Mouse (Mus musculus): ENCODE results near the gene Ror2. TPM values are rescaled to one million over a fixed set of nuclear protein-coding genes. Genes with fewer than 3 reads are reported as not detected.

Gene Ror2
- polyA plus RNA-seq, 1 experiment from 2014 or later, result 44.2 TPM

DNA sequence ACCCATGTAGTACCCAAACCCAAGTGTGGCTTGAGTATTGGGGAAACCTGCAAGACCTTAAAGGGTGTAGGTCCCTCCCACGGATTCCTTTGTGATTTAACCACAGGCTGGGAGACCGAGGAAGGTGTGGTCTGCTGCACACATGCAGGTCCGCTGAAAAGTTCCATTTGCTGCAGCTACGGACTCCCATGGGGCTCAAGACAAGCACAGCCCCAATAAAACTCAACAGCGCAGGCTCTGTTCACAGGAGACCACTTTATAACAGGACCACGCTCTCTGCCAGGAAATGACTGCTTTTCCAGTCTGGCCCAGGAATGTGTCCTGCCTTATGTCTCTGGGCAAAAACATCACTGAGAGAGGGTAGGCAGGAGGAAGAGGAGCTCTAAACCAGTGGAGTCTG is 92.2 kb downstream of the Ror2 start:
- H3K9me3 ChIP-seq, result no peaks in the 10 kb centered on the region
- no peak overlapping the region for H3K4me3 ChIP-seq (replicated peaks)
- no peaks in the 10 kb centered on the region for H3K36me3 ChIP-seq
- H3K27ac ChIP-seq, result peak overlapping the region; percentile 94
- peak; percentile 77 for ATAC-seq (ENCODE audit: insufficient number of reproducible peaks, insufficient read depth, low FRiP score, low TSS enrichment, low read depth)
- 0 out of 2 replicates have a peak overlapping the region, but pooled peaks have one; percentile 0 for H3K9ac ChIP-seq (replicated peaks)
- no peaks in the 10 kb centered on the region for H3K27me3 ChIP-seq
- WGBS, result 10% methylated on average over 6 of the region's 6 CpGs
- H3K4me1 ChIP-seq (replicated peaks), result peaks cover 95% of the 10 kb centered on the region
- peak overlapping the region; percentile 34 for H3K4me2 ChIP-seq

DNA sequence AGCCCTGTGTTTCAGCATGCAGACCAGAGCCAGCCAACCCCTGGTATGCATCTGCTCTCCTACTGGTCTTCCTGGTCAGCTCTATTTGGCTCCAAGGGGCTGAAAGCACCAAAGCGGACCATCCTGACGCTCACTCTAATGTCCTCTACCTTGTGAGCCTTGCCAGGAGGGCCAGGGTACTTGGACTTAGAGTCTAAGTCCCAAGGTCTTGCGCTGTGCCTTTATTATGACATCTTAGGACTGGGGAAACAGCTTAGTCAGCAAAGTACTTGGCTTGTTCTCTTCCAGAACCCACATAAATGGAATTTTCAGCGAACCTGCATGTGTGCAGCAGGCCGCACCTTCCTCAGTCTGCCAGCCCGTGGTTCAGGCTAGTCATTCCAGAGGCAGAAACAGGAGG is 93.6 kb downstream of the Ror2 start:
- H3K4me2 ChIP-seq, result no peak overlapping the region
- 72% methylated on average over 6 of the region's 6 CpGs for WGBS
- peaks cover 95% of the 10 kb centered on the region for H3K4me1 ChIP-seq (replicated peaks)
- no peaks in the 10 kb centered on the region for H3K9me3 ChIP-seq
- peak overlapping the region; percentile 75 for H3K27ac ChIP-seq
- no peak overlapping the region for H3K9ac ChIP-seq (replicated peaks)
- ATAC-seq (ENCODE audit: insufficient number of reproducible peaks, insufficient read depth, low FRiP score, low TSS enrichment, low read depth), result no peak
- H3K36me3 ChIP-seq, result no peaks in the 10 kb centered on the region
- H3K27me3 ChIP-seq, result no peaks in the 10 kb centered on the region
- no peak overlapping the region for H3K4me3 ChIP-seq (replicated peaks)

DNA sequence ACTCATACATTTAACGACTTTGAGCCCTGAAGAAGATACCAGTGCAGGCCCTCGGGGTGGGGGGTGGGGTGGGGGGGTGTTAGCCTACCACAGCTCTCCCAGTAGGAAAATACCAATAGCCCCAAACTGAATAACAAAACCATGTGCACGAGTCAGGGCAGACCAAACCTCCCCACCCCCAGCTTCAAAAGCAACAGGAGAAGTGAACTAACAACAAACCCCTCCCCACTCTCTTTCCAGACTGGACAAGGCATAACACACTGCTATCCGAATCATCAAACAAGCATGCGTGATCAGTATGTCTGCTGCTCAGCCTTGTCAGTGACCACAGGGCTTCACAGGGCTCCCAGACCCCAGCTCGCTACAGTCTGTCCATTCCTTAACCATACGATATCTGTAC is 94.3 kb downstream of the Ror2 start:
- H3K36me3 ChIP-seq, result no peaks in the 10 kb centered on the region
- H3K27ac ChIP-seq, result peak overlapping the region; percentile 75
- no peaks in the 10 kb centered on the region for H3K27me3 ChIP-seq
- WGBS, result 40% methylated on average over 7 of the region's 7 CpGs
- H3K4me1 ChIP-seq (replicated peaks), result peaks cover 90% of the 10 kb centered on the region
- H3K4me2 ChIP-seq, result 0 out of 2 replicates have a peak overlapping the region, but pooled peaks have one; percentile 11
- ATAC-seq (ENCODE audit: insufficient number of reproducible peaks, insufficient read depth, low FRiP score, low TSS enrichment, low read depth), result no peak
- H3K9ac ChIP-seq (replicated peaks), result no peak overlapping the region
- no peaks in the 10 kb centered on the region for H3K9me3 ChIP-seq
- no peak overlapping the region for H3K4me3 ChIP-seq (replicated peaks)

DNA sequence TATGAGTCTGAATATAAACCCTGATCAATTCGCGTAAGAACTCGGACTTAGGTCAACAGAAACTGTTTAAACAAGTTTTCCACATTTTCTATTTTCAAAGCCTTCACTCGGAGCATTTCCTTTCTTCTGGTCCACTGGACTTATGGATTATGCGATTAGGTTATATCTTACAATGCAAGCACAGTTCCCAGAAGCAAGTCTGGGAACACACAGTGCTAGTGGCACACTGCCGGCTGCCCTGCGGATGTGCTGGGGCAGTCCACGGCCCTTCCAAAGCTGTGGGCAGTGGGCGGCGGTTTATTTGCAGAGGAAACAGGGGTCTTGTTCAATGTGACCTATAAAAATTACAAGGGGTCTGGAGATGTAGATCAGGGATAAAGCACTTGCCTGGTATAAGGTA is 97.0 kb downstream of the Ror2 start:
- 38% methylated on average over 10 of the region's 10 CpGs for WGBS
- Histone ChIP-seq H3K36me3 (no peaks in the 10 kb centered on the region), H3K4me2 (0 out of 2 replicates have a peak overlapping the region, but pooled peaks have one; percentile 13), H3K4me1 (replicated peaks) (peaks cover 72% of the 10 kb centered on the region), H3K4me3 (replicated peaks) (no peak overlapping the region), H3K27ac (peak overlapping the region; percentile 36), H3K9ac (replicated peaks) (no peak overlapping the region), H3K9me3 (0 out of 2 replicates have a peak, but pooled peaks cover 8% of the 10 kb centered on the region), H3K27me3 (no peaks in the 10 kb centered on the region)
- no peak for ATAC-seq (ENCODE audit: insufficient number of reproducible peaks, insufficient read depth, low FRiP score, low TSS enrichment, low read depth)

DNA sequence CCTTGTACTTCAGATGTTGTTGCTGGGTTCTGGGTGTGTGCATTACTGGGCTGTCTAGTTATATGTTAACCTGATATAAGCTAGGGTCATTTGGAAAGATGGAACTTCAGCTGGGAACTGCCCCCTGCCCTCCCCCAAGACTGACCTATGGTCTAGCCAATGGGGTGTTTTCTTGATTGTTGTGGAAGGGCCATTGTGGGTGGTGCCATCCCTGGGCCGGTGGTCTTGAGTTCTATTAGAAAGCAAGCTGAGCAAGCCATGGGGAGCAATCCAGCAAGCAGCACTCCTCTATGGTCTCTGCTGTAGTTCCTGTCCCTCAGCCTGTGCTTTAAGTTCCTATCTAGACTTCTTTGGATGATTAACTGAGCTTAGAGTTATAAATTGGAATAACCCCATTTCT is 101.1 kb downstream of the Ror2 start:
- WGBS, result 86% methylated on average over 1 of the region's 1 CpGs
- H3K27ac ChIP-seq, result no peak overlapping the region

DNA sequence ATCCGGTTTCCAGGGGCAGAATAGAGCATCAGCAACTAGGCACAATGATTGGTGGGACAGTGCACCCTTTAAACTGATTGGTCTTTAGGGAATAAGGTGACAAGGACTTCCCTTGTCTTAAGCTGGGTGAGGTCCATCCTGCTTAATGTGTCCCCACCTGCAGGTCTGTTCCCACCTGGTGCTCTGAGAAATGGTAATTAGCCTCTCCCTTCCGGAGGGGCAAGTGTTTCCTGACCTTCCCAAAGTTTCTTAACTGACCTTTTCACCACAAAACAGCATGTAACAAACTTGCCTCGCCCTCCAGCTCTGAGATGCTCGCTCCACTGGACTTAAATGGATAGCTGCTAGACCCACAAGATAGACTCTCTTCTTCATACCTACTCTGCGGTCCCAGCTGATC is 101.8 kb downstream of the Ror2 start:
- WGBS, result 34% methylated on average over 5 of the region's 5 CpGs
- Histone ChIP-seq H3K27ac (peak overlapping the region; percentile 93), H3K4me2 (peak overlapping the region; percentile 40; the same call in 1 of the 2 replicates), H3K9me3 (0 out of 2 replicates have a peak, but pooled peaks cover 8% of the 10 kb centered on the region), H3K36me3 (no peaks in the 10 kb centered on the region), H3K4me1 (replicated peaks) (peaks cover 75% of the 10 kb centered on the region), H3K9ac (replicated peaks) (no peak overlapping the region), H3K27me3 (no peaks in the 10 kb centered on the region), H3K4me3 (replicated peaks) (no peak overlapping the region)
- ATAC-seq (ENCODE audit: insufficient number of reproducible peaks, insufficient read depth, low FRiP score, low TSS enrichment, low read depth), result no peak

More for the DNA sequence above, 101.1 kb downstream of the Ror2 start:
- no peak overlapping the region for H3K4me3 ChIP-seq (replicated peaks)
- peaks cover 75% of the 10 kb centered on the region for H3K4me1 ChIP-seq (replicated peaks)
- 0 out of 2 replicates have a peak, but pooled peaks cover 8% of the 10 kb centered on the region for H3K9me3 ChIP-seq
- no peaks in the 10 kb centered on the region for H3K27me3 ChIP-seq
- H3K36me3 ChIP-seq, result no peaks in the 10 kb centered on the region
- no peak overlapping the region for H3K9ac ChIP-seq (replicated peaks)
- no peak for ATAC-seq (ENCODE audit: insufficient number of reproducible peaks, insufficient read depth, low FRiP score, low TSS enrichment, low read depth)
- H3K4me2 ChIP-seq, result no peak overlapping the region

DNA sequence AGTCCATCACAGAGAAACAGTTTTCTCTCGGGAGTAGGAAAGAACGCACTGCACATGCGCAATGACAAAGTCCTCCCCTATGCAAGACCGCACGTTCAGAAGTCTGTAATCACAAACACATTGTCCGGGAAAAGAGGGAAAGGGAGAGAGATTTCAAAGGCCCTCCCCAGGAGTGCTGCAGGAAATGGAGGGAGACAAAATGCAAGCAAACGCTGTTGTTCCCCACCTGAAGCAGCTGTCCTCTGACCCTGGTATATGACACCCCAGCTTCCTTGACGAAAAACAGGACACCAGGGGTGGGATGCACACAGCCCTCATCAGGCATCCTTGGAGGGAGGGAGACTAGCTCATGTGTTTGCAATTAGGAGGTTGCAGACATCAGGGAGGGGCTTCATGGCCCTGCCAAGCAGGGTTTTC is 102.8 kb downstream of the Ror2 start:
- H3K9ac ChIP-seq (replicated peaks), result 0 out of 2 replicates have a peak overlapping the region, but pooled peaks have one; percentile 28
- no peaks in the 10 kb centered on the region for H3K27me3 ChIP-seq
- peak overlapping the region; percentile 93 for H3K27ac ChIP-seq
- ATAC-seq (ENCODE audit: insufficient number of reproducible peaks, insufficient read depth, low FRiP score, low TSS enrichment, low read depth), result peak; percentile 63
- H3K4me1 ChIP-seq (replicated peaks), result peaks cover 76% of the 10 kb centered on the region
- no peaks in the 10 kb centered on the region for H3K36me3 ChIP-seq
- WGBS, result 8% methylated on average over 8 of the region's 8 CpGs
- no peak overlapping the region for H3K4me3 ChIP-seq (replicated peaks)
- 0 out of 2 replicates have a peak, but pooled peaks cover 8% of the 10 kb centered on the region for H3K9me3 ChIP-seq
- peak overlapping the region; percentile 40 for H3K4me2 ChIP-seq

DNA sequence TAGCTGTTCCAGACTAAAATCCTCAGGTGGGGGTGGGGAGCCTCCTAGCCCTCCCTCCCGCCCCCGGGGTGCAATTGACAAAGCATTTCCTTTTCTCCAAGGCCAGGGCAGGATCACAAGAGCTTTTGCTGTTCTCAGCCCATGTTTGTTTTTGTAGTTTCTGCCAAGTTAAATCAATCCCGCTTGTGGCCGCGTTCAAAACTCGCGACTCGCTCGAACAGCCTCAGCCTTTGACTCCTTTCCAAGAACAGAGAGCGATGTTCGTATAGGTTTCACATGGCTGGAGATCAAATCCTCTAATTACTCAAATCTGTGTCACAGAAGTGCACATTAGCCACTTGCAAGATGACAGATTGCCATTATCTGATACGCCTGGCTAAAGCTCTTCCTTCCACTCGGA is 107.3 kb downstream of the Ror2 start:
- Histone ChIP-seq H3K9me3 (no peaks in the 10 kb centered on the region), H3K4me1 (replicated peaks) (peaks cover 90% of the 10 kb centered on the region), H3K27me3 (no peaks in the 10 kb centered on the region), H3K4me3 (replicated peaks) (no peak overlapping the region), H3K4me2 (peak overlapping the region; percentile 42), H3K36me3 (no peaks in the 10 kb centered on the region), H3K27ac (peak overlapping the region; percentile 83), H3K9ac (replicated peaks) (0 out of 2 replicates have a peak overlapping the region, but pooled peaks have one; percentile 19)
- WGBS, result 2% methylated on average over 13 of the region's 13 CpGs
- ATAC-seq (ENCODE audit: insufficient number of reproducible peaks, insufficient read depth, low FRiP score, low TSS enrichment, low read depth), result no peak

GRCm38 (mm10) chr13:53178171-53178570 is 107.8 kb downstream of the Ror2 start:
- Histone ChIP-seq H3K4me3 (replicated peaks) (no peak overlapping the region), H3K27me3 (no peaks in the 10 kb centered on the region), H3K9me3 (no peaks in the 10 kb centered on the region), H3K36me3 (no peaks in the 10 kb centered on the region), H3K4me1 (replicated peaks) (peaks cover 89% of the 10 kb centered on the region), H3K27ac (peak overlapping the region; percentile 83), H3K9ac (replicated peaks) (no peak overlapping the region), H3K4me2 (peak overlapping the region; percentile 42)
- WGBS, result 31% methylated on average over 4 of the region's 4 CpGs
- no peak for ATAC-seq (ENCODE audit: insufficient number of reproducible peaks, insufficient read depth, low FRiP score, low TSS enrichment, low read depth)

DNA sequence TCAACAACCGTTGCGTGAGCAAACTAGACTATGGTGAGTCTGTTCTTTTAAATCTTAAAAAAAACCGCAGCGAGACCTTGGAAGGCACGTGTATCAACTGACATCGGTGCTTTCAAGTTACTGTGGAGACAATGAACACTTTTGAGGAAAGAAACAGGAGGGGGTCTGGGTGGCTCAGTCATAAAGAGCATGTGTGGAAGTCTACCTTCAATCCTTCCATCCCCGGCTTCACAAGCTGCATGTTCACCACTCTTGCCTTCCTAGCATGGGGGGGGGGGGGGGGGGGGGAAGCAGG is 108.6 kb downstream of the Ror2 start:
- H3K27me3 ChIP-seq, result no peaks in the 10 kb centered on the region
- H3K36me3 ChIP-seq, result no peaks in the 10 kb centered on the region
- no peak overlapping the region for H3K4me3 ChIP-seq (replicated peaks)
- H3K9ac ChIP-seq (replicated peaks), result no peak overlapping the region
- WGBS, result 40% methylated on average over 7 of the region's 7 CpGs
- H3K4me2 ChIP-seq, result peak overlapping the region; percentile 42; the same call in 1 of the 2 replicates
- peak overlapping the region; percentile 83; the same call in 1 of the 2 replicates for H3K27ac ChIP-seq
- no peak for ATAC-seq (ENCODE audit: insufficient number of reproducible peaks, insufficient read depth, low FRiP score, low TSS enrichment, low read depth)
- H3K9me3 ChIP-seq, result no peaks in the 10 kb centered on the region
- peaks cover 88% of the 10 kb centered on the region for H3K4me1 ChIP-seq (replicated peaks)

GRCm38 (mm10) chr13:53176695-53177423 is 109.1 kb downstream of the Ror2 start:
- H3K9me3 ChIP-seq, result no peaks in the 10 kb centered on the region
- 0 out of 2 replicates have a peak overlapping the region, but pooled peaks have one; percentile 45 for H3K27ac ChIP-seq
- WGBS, result 26% methylated on average over 10 of the region's 10 CpGs
- no peak overlapping the region for H3K4me3 ChIP-seq (replicated peaks)
- H3K9ac ChIP-seq (replicated peaks), result no peak overlapping the region
- no peaks in the 10 kb centered on the region for H3K36me3 ChIP-seq
- ATAC-seq (ENCODE audit: insufficient number of reproducible peaks, insufficient read depth, low FRiP score, low TSS enrichment, low read depth), result no peak
- no peaks in the 10 kb centered on the region for H3K27me3 ChIP-seq
- H3K4me1 ChIP-seq (replicated peaks), result peaks cover 86% of the 10 kb centered on the region
- H3K4me2 ChIP-seq, result peak overlapping the region; percentile 42; the same call in 1 of the 2 replicates
